Mouse (Mus musculus) liver, postnatal 0 days (tissue): ENCODE results near the gene Tiprl. TPM values are rescaled to one million over a fixed set of nuclear protein-coding genes. Genes with fewer than 3 reads are reported as not detected.
A peak's percentile ranks its signal among the peaks of the same experiment; 100 is the strongest.

Experiments used
- ATAC-seq: fragments of 200-750 bp; cut with Nextera tagmentation; 2 replicates; pipeline ENCODE4 v1.8.0; 2017; ENCODE audit warnings: mild to moderate bottlenecking, moderate library complexity
- DNase-seq: peaks from one replicate; pipeline ENCODE4 v3.0.0-alpha.2; 2016
- H3K27ac ChIP-seq: fragments of 300-500 bp; sonication (generic); 2 replicates; pipeline ENCODE4 v1.5.1; 2014; ENCODE audit warnings: antibody characterized with exemption, moderate library complexity, mild to moderate bottlenecking, low read depth
- H3K27me3 ChIP-seq: fragments of 300-500 bp; sonication (generic); 2 replicates; pipeline ENCODE4 v1.6.1; 2014; ENCODE audit warnings: low read length, control low read depth, mixed read lengths; ENCODE audit not compliant: insufficient read depth
- H3K36me3 ChIP-seq: fragments of 300-500 bp; sonication (generic); replicated peaks from 2 replicates; pipeline ENCODE4 v1.6.1; 2014; ENCODE audit warnings: mild to moderate bottlenecking, control low read depth, low read length, moderate library complexity, mixed read lengths; ENCODE audit not compliant: insufficient read depth
- H3K4me1 ChIP-seq: fragments of 300-500 bp; sonication (generic); 2 replicates; pipeline ENCODE4 v1.6.1; 2014; ENCODE audit warnings: antibody characterized with exemption, mild to moderate bottlenecking, control low read depth; ENCODE audit not compliant: insufficient read depth
- H3K4me2 ChIP-seq: fragments of 300-500 bp; sonication (generic); 2 replicates; pipeline ENCODE4 v1.6.1; 2014; ENCODE audit warnings: low read depth, mild to moderate bottlenecking, low read length, moderate library complexity, mixed read lengths
- H3K4me3 ChIP-seq: fragments of 300-500 bp; sonication (generic); 2 replicates; pipeline ENCODE4 v1.5.1; 2014; ENCODE audit warnings: low read depth, low read length
- H3K9ac ChIP-seq: fragments of 300-500 bp; sonication (generic); replicated peaks from 2 replicates; pipeline ENCODE4 v1.6.1; 2014; ENCODE audit warnings: mild to moderate bottlenecking, moderate library complexity
- H3K9me3 ChIP-seq: fragments of 300-500 bp; sonication (generic); 2 replicates; pipeline ENCODE4 v1.6.1; 2016; ENCODE audit warnings: mild to moderate bottlenecking, control low read depth, low read length, mixed read lengths
- CTCF ChIP-seq: sonication (generic); IDR thresholded peaks from 2 replicates; pipeline ENCODE4 v1.5.1; 2016; ENCODE audit warnings: antibody characterized with exemption, low read depth
- EP300 ChIP-seq: IDR thresholded peaks from 2 replicates; pipeline ENCODE4 v1.6.1; 2016; ENCODE audit warnings: antibody characterized with exemption, low read depth, mild to moderate bottlenecking
- WGBS: fragments of 180-500 bp; shearing (Covaris S2); extraction: QIAGEN DNeasy Blood & Tissue Kit; methylation state at CpG from one replicate; pipeline ENCODE4 v1.1.7; 2014; ENCODE audit not compliant: insufficient replicate concordance; 5-methylcytosine and 5-hydroxymethylcytosine counted together
- polyA plus RNA-seq: library from polyadenylated mRNA; unstranded; fragments of >200 nt; fragmentation: Nextera tagmentation; extraction: Ambion mirVana; gene quantifications from 2 replicates; pipeline ENCODE4 v1.2.1, GENCODE M21; 2015

Tiprl gene
- polyA plus RNA-seq, 1 experiment from 2014 or later = 41.3 TPM

DNA sequence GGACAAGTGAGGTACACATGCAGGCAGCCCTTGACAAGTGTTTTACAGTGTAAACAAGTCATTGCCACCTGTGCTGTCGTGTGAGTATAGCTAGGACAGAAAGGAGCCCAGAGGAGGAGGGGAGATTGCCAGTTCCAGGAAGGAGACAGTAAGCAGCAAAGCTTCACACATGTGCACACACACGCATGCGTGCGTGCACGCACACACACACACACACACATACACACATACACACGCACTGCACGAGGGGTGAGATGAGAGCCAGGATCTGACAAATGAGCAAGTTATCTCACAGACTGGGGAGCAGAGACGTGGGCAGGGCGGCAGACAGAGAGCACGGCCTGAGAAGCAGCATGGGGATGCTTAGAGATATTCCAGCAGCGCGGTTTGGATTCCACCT, 50.3 kb downstream of the Tiprl start:
- 81% methylated on average over 12 of the region's 12 CpGs for WGBS
- no peak for ATAC-seq
- no peak overlapping the region for H3K4me3 ChIP-seq
- no peak for TF ChIP-seq CTCF
- no peak for TF ChIP-seq EP300
- DNase-seq = no peak
- H3K9me3 ChIP-seq = no peaks in the 10 kb centered on the region
- H3K27ac ChIP-seq = no peak overlapping the region
- no peak overlapping the region for H3K9ac ChIP-seq
- no peaks in the 10 kb centered on the region for H3K27me3 ChIP-seq
- H3K4me2 ChIP-seq = no peak overlapping the region
- H3K36me3 ChIP-seq = peaks cover 38% of the 10 kb centered on the region
- peaks cover 11% of the 10 kb centered on the region; the same call in 1 of the 2 replicates for H3K4me1 ChIP-seq

DNA sequence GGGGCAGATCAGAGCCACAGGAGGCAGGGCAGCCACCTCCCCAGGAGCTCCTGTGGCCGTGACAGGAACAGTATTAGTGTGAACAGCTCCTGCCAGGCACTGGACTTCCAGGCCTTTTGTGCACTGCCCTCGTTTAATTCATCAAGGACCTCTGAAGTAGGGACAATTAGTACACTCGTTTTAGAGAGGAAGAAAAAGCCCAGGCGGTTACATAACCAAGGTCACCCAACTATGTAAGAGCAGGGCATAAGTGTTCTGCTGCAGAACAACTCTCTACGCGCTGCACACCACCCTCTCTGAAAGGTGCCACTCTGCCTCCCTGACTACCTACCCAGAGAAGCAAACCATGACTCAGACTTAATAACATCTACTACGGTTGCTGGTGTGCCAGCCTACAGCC, 51.7 kb downstream of the Tiprl start:
- Histone ChIP-seq H3K27me3 (no peaks in the 10 kb centered on the region), H3K9ac (no peak overlapping the region), H3K27ac (no peak overlapping the region), H3K4me3 (no peak overlapping the region), H3K4me2 (no peak overlapping the region), H3K4me1 (peaks cover 11% of the 10 kb centered on the region; the same call in 1 of the 2 replicates), H3K9me3 (no peaks in the 10 kb centered on the region), H3K36me3 (peaks cover 44% of the 10 kb centered on the region)
- DNase-seq (no peak), ATAC-seq (no peak)
- TF ChIP-seq CTCF = no peak
- no peak for TF ChIP-seq EP300
- 66% methylated on average over 7 of the region's 7 CpGs for WGBS

DNA sequence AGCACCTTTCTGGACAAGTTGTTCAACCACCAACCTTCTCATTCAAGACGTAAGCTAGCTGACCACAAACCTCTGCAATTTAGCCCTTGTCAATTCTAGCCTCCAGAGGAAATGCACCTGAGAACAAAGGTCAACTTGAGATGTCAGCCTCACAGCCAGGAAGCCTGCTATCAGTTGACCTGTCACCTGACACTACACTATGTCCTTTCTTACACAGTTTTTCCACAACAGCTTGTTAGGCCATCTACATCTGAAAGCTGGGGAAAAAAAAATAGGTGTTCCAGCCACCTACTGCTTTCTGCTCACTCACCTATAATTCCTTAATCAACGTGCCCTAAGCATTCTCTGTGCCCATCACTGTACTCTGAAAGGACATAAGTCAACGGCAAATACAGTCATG, 52.6 kb downstream of the Tiprl start:
- peak; percentile 61 for ATAC-seq

DNA sequence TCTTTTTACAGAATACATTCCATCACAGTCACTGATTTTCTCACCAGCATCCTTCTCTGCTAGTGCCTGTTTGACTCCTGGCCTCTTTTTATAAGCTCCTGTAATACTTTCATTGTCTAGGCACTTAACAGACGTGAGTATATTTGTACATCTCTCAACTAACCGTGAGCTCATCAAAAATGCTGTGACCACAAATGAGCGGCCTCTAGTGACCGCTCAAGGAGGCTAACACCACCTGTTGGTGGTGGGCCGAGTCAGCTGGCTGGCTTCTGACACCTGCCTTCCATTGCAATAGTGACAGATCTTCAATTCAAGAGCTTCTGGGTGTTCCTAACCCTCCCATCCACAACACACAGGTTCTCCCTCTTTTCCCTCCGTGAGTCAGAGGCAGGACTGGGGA, 53.4 kb downstream of the Tiprl start:
- no peak overlapping the region for H3K27ac ChIP-seq
- H3K4me3 ChIP-seq = no peak overlapping the region
- TF ChIP-seq CTCF = no peak
- TF ChIP-seq EP300 = no peak
- H3K9ac ChIP-seq = no peak overlapping the region
- peaks cover 11% of the 10 kb centered on the region; the same call in 1 of the 2 replicates for H3K4me1 ChIP-seq
- 74% methylated on average over 6 of the region's 6 CpGs for WGBS
- H3K9me3 ChIP-seq = no peaks in the 10 kb centered on the region
- no peaks in the 10 kb centered on the region for H3K27me3 ChIP-seq
- H3K36me3 ChIP-seq = peaks cover 52% of the 10 kb centered on the region
- no peak overlapping the region for H3K4me2 ChIP-seq
- DNase-seq (no peak), ATAC-seq (no peak)

More for the DNA sequence above, 52.6 kb downstream of the Tiprl start:
- H3K4me3 ChIP-seq = no peak overlapping the region
- WGBS = 68% methylated on average over 3 of the region's 3 CpGs
- H3K9me3 ChIP-seq = no peaks in the 10 kb centered on the region
- TF ChIP-seq CTCF = no peak
- TF ChIP-seq EP300 = no peak
- H3K4me1 ChIP-seq = peaks cover 11% of the 10 kb centered on the region; the same call in 1 of the 2 replicates
- H3K9ac ChIP-seq = no peak overlapping the region
- no peak overlapping the region for H3K4me2 ChIP-seq
- DNase-seq = no peak
- H3K27ac ChIP-seq = no peak overlapping the region
- peaks cover 46% of the 10 kb centered on the region for H3K36me3 ChIP-seq
- no peaks in the 10 kb centered on the region for H3K27me3 ChIP-seq

DNA sequence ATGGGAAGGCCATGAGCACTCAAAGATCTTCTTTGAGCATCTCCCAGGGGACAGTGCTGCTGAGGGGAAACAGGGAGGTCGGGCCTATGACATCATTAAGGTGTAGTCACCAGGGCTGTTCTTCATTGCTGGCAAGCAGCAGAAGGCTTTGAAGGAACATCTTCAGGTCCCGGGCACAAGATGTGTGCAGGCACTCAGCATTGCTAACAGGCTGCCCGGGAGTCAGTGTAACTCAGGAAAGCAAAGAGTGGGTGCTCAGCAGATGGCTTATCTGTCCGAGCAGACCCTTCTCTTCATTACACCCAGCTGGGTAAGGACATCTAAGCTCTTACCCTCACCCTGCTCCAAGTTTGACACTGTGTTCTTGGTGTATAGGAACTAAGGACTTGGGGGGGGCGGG, 57.5 kb downstream of the Tiprl start:
- Histone ChIP-seq H3K27ac (no peak overlapping the region), H3K4me3 (no peak overlapping the region), H3K36me3 (peaks cover 51% of the 10 kb centered on the region), H3K9ac (no peak overlapping the region), H3K9me3 (no peaks in the 10 kb centered on the region), H3K4me2 (no peak overlapping the region), H3K4me1 (no peaks in the 10 kb centered on the region), H3K27me3 (no peaks in the 10 kb centered on the region)
- DNase-seq (no peak), ATAC-seq (no peak)
- no peak for TF ChIP-seq CTCF
- TF ChIP-seq EP300 = no peak
- 66% methylated on average over 5 of the region's 5 CpGs for WGBS

DNA sequence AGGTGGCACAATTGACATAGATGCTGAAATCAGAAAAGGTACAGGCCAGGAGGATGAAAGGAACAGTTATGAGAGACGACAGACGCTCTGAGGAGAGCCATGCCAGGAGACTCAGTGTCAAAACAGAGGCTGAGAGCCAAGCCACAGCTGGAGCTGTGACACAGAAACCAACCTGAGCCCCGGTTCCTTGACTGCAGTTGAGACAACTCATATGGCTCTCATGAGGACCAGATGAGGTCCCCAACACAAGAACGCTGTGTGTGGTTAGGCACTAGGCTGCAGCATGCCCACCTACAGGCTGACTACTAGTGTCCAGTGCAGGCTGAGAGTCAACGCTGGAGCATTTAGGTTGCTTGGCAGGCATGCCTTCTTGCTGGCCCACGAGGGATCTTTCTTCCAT, 58.7 kb downstream of the Tiprl start:
- no peak overlapping the region for H3K4me2 ChIP-seq
- 73% methylated on average over 6 of the region's 6 CpGs for WGBS

More for the DNA sequence above, 58.7 kb downstream of the Tiprl start:
- ATAC-seq = no peak
- no peak overlapping the region for H3K27ac ChIP-seq
- H3K36me3 ChIP-seq = peaks cover 45% of the 10 kb centered on the region
- no peak for DNase-seq
- no peak overlapping the region for H3K4me3 ChIP-seq
- TF ChIP-seq EP300 (no peak), CTCF (no peak)
- no peaks in the 10 kb centered on the region for H3K4me1 ChIP-seq
- no peak overlapping the region for H3K9ac ChIP-seq
- H3K27me3 ChIP-seq = no peaks in the 10 kb centered on the region
- no peaks in the 10 kb centered on the region for H3K9me3 ChIP-seq
